Mouse (Mus musculus): ENCODE measurements around the gene Pcbp4.

The Pcbp4 gene

GRCm38 (mm10) chr9:106465571-106466200 is 12.6 kb downstream of the Pcbp4 start, which contains the start of gene Gpr62:
Gene Gpr62, minus strand, starts transcription at chr9:106465938.
- DNase-seq, result no peak

GRCm38 (mm10) chr9:106466721-106467120 is 13.6 kb downstream of the Pcbp4 start:
- DNase-seq, result no peak

GRCm38 (mm10) chr9:106467746-106468145 is 14.7 kb downstream of the Pcbp4 start:
- DNase-seq, result no peak

DNA sequence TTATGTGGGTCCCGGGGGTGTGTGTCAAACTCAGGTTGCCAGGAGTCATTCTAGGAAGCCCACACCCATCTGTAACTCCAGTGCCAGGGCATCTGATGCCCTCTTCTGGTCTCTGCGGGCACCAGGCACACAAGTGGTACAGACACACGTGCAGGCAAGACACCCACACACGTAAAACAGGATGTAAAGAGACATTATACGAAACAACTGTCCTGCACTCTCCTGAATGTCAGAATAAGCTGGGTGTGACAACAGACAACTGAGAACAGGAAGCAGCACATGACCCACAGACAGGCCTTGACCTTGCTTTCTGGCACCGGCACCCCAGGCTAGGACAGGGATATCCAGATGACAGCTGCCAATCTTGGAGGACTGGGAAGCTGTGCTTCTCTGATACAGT is 16.2 kb downstream of the Pcbp4 start:
- DNase-seq, result no peak

DNA sequence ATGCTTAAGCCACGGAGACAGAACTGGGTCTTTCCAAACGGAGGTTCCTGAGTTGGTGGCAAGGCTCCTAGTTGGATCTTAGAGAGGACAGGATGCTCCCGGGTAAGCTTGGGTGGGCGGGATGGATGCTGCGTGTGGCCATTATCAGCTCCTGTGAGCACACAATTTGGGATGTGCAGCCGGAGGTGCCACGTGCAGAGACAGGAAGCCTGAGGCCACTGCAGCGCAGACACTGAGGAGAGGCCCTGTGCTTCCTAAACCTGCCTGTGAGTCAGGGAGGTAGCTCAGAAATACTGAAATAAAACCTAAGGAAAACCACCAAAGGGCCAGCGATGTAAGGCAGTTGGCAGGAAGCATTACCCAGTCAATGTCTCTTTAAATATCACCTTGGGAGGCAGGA is 16.7 kb downstream of the Pcbp4 start:
- DNase-seq, result no peak

DNA sequence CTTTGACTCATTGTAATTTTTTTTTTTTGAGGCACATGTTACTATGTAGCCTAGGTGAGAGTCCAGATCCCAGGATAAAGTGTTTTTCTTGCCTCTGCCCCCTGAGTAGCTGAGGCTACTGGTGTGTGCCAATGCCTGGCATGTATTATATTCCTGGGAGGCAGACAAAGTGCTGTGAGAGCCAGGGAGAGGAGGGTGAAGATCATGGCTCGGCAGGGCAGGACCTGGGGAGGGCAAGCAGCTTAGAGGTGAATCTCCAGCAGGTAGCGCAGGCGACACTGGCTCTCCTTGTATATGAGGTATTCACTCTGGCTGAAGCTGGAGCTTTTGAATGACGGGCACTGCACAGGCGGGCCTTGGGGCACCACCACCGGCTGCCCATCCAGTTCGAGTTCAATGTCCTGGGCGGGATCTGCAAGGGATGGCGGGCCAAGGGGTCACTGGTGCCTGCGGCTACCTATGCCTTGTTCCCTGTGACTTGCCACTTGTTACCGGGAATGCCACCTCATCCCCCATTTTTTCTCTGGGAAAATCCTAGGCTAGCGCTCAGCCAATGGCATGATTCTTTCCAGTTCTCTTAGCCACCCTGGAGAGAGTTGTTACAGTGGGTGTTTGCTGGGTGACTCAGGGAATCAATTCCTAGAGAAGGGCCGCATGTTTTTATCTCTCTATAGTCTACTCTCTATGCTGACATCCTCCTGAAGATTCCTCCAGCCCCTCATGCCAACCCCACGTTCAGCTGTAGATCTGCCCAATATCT is 18.1 kb downstream of the Pcbp4 start:
- peak; percentile 7 for DNase-seq

- DNase-seq, result peak; percentile 19
These were observed 18.8 kb downstream of the Pcbp4 start for GRCm38 (mm10) chr9:106471892-106472291.

DNA sequence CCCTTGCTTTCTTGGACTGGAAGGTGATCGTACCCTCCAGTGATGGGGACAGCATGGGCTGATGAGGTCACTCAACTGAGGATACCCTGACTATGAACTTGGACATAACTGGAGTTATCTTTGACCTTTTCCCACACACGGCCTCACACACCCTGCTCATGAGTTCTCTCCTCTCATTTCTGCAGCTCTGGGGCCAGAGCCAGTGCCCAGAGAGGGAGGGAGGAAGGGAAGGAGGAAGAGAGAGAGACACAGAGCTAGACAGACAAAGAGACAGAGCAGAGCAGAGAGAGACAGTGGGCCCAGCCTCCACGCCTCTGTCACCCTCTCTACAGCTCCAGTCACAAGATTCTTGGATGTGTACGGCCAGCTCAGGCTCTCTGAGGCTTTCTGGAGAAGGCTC is 19.2 kb downstream of the Pcbp4 start:
- DNase-seq, result peak; percentile 6

DNA sequence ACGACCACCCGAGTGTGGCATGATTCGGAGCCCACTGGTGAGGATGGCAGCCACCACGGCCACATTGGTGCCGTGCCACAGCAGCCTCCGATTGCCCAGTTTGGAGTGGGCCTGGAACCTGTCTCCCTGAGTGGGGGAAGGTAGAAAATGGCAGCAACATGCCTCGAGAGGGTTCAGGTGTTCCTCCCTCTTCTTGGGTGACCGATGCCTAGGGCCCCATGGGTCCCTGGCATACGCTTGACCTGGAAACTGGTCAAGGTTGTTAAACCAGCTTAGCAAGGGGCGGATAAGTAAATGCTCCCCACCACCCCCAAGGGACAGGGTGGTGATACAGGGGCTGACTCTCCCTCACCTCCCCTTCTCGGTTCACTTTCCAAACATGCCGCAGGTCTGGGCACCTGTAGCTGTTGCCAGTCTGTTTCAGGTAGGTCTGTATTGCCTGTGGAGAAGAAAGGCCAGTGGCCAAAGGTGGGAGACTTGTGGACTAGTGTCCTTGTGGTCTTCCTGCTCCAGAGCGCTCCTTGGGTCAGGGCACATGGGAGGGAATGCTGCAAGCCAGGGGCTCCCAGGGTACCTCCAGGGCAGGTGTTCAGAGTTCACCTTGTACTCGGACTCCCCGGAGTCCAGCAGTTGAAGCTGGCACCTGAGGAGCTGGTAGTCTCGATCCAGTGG is 20.1 kb downstream of the Pcbp4 start:
- DNase-seq, result peak; percentile 6

- DNase-seq, result peak; percentile 15
These were observed 20.6 kb downstream of the Pcbp4 start for GRCm38 (mm10) chr9:106473753-106474105.

DNA sequence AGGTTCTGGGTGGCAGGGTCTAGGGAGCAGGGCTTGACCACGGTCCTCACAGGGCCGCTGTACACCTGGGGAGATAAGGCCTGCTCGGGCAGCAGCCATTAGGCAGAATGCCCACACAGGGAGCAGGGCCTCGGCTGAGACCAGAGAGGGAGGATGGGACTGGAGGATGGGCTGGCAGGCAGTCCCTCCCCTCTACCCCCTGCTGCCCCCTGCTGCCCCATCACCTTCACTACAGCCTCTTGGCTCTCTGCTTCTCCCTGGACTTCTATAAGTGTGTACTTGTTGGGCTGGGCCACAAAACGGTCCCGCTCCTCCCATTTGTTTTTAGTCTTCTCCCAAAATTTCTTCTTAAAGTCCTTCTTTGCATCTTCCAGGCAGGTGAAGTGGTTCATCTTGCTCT is 21.4 kb downstream of the Pcbp4 start:
- DNase-seq, result peak; percentile 83

- peak; percentile 52 for DNase-seq
These were observed 22.0 kb downstream of the Pcbp4 start for GRCm38 (mm10) chr9:106475046-106475445.

- peak; percentile 37 for DNase-seq
These were observed 22.5 kb downstream of the Pcbp4 start, which contains the start of gene Rrp9 for GRCm38 (mm10) chr9:106475663-106476001. Gene Rrp9, plus strand, starts transcription at chr9:106475963.

DNA sequence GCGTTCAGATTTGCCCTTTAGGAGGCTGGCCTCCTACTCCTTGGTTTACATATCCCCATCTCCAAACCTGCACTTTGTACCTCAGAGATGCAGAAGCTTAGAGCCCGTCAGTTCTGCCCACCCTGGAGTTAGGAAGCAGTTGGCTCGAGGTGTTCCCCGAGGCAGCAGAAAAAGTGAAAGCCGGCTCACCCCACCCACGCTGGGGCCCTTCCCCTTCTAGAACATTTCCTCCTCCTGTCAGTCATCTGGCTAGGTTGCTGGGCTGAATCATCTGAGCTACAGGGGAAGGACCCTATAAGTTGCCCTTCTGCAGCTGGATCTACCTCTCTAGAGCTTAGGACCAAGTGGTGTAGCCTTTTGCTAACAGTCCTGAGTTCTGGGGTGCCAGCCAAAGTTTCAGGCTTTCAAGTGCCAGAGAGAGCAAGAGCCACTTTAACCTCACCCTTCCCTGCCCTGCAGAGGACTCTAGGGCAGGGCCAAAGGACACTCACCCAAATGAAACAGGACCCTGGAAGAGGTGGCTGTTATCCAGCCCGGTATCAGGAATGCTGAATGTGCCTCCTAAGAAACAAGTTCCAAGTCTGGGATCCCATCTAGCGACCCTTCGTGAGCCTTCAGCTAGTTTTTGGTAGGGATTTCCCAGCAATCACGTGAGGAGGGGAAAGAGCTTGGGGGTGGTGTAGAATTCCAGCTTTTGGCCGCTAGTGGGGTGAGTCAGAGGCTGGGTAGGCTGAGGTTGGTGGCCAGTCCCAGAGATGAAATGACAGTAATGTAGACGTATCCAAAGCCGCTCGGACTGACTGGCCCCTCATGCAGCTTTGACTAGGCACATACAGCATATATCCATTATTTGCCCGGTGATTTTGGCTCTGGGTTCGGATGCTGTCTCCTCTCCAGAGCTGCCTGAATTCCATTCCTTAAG is 23.2 kb downstream of the Pcbp4 start:
- DNase-seq, result peak; percentile 80

DNA sequence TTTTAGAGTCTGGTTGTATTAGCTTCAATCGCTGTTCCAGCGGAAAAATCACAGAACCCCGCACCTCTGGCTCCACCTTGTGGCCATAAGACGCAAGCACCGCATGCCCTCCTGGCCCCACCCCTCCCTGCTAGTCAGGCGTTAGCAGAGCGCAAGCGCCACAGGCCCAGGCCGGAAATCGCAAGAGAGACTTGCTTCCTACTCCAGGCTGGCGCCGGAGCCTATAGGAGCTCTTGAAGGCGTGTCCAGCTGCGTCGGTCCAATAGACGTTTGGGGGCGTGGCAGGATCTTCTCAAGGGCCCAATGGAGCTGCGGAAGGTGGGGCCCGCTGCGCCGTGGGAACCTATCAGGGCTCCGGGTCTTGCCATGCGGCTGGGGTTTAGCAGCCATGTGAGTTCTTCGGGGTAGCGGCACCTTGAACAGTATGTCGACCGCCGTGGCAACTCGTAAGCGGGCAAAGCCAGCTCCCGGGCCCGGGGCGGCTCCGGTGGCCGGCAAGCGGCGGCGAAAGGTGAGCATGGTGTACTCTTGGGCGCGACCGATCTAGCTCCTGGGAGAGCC is 23.9 kb downstream of the Pcbp4 start, which contains the start of gene Parp3:
Parp3 (minus strand) TSS at position 26 of the 561 bp plus-strand sequence.
- peak; percentile 97 for DNase-seq

DNA sequence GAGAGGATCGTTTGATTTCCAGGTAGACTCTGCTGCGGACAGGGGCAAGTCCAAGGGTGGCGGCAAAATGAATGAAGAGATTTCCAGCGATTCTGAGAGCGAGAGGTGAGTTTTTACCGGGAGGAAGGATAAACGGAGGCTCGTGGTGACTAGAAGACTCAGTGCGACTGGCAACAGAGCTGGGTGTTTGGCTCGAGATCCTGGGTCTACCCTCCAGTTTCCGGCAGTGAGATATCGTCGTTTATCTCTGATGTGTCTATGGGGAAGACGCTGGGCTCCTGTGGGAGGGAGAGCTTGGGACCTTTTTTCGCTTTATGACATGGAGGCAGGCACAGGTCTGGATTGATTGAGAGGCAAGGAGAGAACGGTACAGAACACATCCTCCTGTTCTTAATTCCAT is 24.6 kb downstream of the Pcbp4 start:
- peak; percentile 11 for DNase-seq

- DNase-seq, result no peak
These were observed 25.0 kb downstream of the Pcbp4 start for GRCm38 (mm10) chr9:106478101-106478500.

DNA sequence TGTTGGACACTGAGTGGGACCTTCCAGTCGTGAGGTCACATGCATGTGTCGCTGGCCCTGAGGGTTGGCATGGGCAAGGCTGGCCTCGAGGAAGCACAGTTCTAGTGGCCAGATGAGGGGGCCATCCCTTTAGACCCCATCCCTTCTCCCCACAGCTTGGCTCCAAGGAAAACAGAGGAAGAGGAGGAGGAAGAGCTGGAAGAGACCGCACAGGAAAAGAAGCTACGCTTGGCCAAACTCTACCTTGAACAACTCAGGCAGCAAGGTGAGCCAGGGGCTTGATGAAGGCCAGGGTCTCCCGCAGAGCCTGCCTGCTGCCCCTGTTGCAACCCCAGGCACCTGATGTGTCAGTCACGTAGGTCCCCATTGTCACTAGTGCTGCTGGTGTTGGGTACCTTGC is 27.4 kb downstream of the Pcbp4 start:
- no peak for DNase-seq

GRCm38 (mm10) chr9:106481075-106481474 is 28.0 kb downstream of the Pcbp4 start:
- DNase-seq, result no peak

GRCm38 (mm10) chr9:106481676-106482075 is 28.6 kb downstream of the Pcbp4 start:
- no peak for DNase-seq

GRCm38 (mm10) chr9:106482578-106483115 is 29.6 kb downstream of the Pcbp4 start:
- DNase-seq, result no peak

GRCm38 (mm10) chr9:106483136-106483535 is 30.0 kb downstream of the Pcbp4 start:
- DNase-seq, result no peak

All from thymus, postnatal 4 days (tissue).